Mouse (Mus musculus) liver, embryonic 12.5 days (tissue): ENCODE results near the gene Pes1. TPM values are rescaled to one million over a fixed set of nuclear protein-coding genes. Genes with fewer than 3 reads are reported as not detected.
"Not testable (repeated sequence)": the region's sequence is repeated elsewhere in the genome, so short reads cannot be mapped to it uniquely, and the experiment has no call there.

ENCODE experiments used
- ATAC-seq: fragments of 200-750 bp; cut with Nextera tagmentation; 2 replicates; pipeline ENCODE4 v1.8.0; 2017; ENCODE audit warnings: moderate number of reproducible peaks, mild to moderate bottlenecking, moderate library complexity
- H3K27ac ChIP-seq: fragments of 300-500 bp; sonication (generic); 2 replicates; pipeline ENCODE4 v1.5.1; 2016; ENCODE audit warnings: mild to moderate bottlenecking
- H3K27me3 ChIP-seq: fragments of 300-500 bp; sonication (generic); replicated peaks from 2 replicates; pipeline ENCODE4 v1.6.1; 2016; ENCODE audit warnings: mild to moderate bottlenecking, moderate library complexity
- H3K36me3 ChIP-seq: fragments of 300-500 bp; sonication (generic); 2 replicates; pipeline ENCODE4 v1.6.1; 2016; ENCODE audit warnings: mild to moderate bottlenecking, moderate library complexity
- H3K4me1 ChIP-seq: fragments of 300-500 bp; sonication (generic); 2 replicates; pipeline ENCODE4 v1.6.1; 2016
- H3K4me2 ChIP-seq: fragments of 300-500 bp; sonication (generic); 2 replicates; pipeline ENCODE4 v1.6.1; 2016; ENCODE audit warnings: mild to moderate bottlenecking, moderate library complexity
- H3K4me3 ChIP-seq: fragments of 300-500 bp; sonication (generic); 2 replicates; pipeline ENCODE4 v1.5.1; 2016; ENCODE audit warnings: mild to moderate bottlenecking, moderate library complexity
- H3K9ac ChIP-seq: fragments of 300-500 bp; sonication (generic); 2 replicates; pipeline ENCODE4 v1.6.1; 2016; ENCODE audit warnings: mild to moderate bottlenecking, moderate library complexity
- H3K9me3 ChIP-seq: fragments of 300-500 bp; sonication (generic); replicated peaks from 2 replicates; pipeline ENCODE4 v1.6.1; 2016; ENCODE audit warnings: mild to moderate bottlenecking, moderate library complexity
- WGBS: fragments of 180-500 bp; shearing (Covaris S2); methylation state at CpG from one replicate; pipeline ENCODE4 v1.1.7; 2016; ENCODE audit not compliant: insufficient replicate concordance; 5-methylcytosine and 5-hydroxymethylcytosine counted together
- polyA plus RNA-seq: library from polyadenylated mRNA; unstranded; fragments of >200 nt; fragmentation: Nextera tagmentation; extraction: Ambion mirVana; gene quantifications from 2 replicates; pipeline ENCODE4 v1.2.1, GENCODE M21; 2016

Gene Pes1
- polyA plus RNA-seq, 1 experiment from 2014 or later, result 74.0 TPM

DNA sequence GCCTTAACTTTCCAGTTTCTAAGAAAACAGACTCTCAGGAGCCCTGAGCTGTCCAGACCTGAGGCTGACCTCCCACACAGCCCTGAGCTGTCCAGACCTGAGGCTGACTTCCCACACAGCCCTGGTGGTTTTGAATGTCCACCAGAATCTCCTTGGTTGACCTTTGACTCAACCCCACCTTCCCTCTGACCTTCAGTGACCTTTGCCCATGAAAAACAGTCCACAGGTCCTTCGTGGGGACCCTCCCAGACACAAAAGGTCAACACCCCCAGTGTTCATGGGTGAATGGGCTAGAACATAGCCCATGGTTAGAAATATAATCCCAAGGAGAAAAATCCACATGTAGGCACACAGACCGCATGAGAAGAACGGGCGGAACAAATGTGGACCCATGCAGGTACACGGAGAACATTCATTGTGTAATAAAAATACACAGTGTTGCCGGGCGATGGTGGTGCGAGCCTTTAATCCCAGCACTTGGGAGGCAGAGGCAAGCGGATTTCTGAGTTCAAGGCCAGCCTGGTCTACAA lies 30.0 kb upstream of the Pes1 start:
- Histone ChIP-seq H3K36me3 (no peaks in the 10 kb centered on the region), H3K9me3 (no peaks in the 10 kb centered on the region), H3K4me2 (no peak overlapping the region), H3K27ac (no peak overlapping the region), H3K27me3 (peaks cover 6% of the 10 kb centered on the region), H3K4me1 (peaks cover 28% of the 10 kb centered on the region), H3K4me3 (no peak overlapping the region), H3K9ac (no peak overlapping the region)
- ATAC-seq, result no peak
- 80% methylated on average over 9 of the region's 9 CpGs for WGBS

DNA sequence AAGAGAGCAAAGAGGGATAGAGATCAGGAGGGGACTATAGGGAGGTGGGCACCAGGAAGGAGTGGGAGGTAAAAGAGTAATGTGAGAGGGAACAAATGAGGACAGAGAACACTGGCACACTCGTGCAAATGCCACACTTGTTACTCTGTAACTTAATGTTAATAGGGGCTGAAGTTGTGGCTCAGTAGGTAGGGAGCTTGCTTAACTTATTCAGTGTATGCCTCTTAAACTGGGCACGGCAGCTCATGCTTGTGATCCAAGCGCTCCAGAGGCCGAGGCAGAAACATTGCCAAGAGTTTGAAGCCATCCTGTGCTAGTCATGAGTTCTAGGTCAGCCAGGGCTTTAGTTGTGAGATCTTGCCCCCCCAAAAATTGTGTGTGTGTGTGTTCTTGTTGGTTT lies 28.6 kb upstream of the Pes1 start:
- Histone ChIP-seq H3K9ac (no peak overlapping the region), H3K36me3 (no peaks in the 10 kb centered on the region), H3K4me1 (peaks cover 25% of the 10 kb centered on the region), H3K27ac (no peak overlapping the region), H3K27me3 (peaks cover 6% of the 10 kb centered on the region; the same call in 1 of the 2 replicates), H3K4me2 (no peak overlapping the region), H3K4me3 (no peak overlapping the region), H3K9me3 (no peaks in the 10 kb centered on the region)
- ATAC-seq, result no peak
- WGBS, result 57% methylated on average over 4 of the region's 4 CpGs

DNA sequence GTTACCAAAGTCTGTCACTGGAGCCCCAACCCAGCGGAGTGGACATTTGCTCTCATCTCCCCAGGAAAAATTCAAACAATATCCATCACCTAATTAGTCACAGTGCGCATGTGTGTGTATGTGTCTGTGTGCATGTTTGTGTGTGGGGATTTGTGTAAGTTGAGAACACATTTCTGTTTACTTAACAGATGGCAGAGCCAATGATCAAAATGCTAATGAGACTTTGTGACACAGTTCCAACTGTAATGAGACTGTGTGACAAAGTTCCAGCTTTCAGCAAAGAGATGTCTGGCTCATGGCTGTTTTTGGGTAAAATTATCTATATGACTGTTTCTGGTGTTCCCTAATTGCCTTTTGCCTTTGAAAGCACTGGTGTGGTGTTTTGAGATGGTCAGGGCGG lies 27.5 kb upstream of the Pes1 start:
- peaks cover 15% of the 10 kb centered on the region for H3K4me1 ChIP-seq
- no peak overlapping the region for H3K4me3 ChIP-seq
- H3K9ac ChIP-seq, result no peak overlapping the region
- H3K9me3 ChIP-seq, result no peaks in the 10 kb centered on the region
- WGBS, result 80% methylated on average over 3 of the region's 3 CpGs
- H3K27me3 ChIP-seq, result peaks cover 6% of the 10 kb centered on the region; the same call in 1 of the 2 replicates
- no peaks in the 10 kb centered on the region for H3K36me3 ChIP-seq
- H3K4me2 ChIP-seq, result no peak overlapping the region
- no peak for ATAC-seq
- H3K27ac ChIP-seq, result no peak overlapping the region

DNA sequence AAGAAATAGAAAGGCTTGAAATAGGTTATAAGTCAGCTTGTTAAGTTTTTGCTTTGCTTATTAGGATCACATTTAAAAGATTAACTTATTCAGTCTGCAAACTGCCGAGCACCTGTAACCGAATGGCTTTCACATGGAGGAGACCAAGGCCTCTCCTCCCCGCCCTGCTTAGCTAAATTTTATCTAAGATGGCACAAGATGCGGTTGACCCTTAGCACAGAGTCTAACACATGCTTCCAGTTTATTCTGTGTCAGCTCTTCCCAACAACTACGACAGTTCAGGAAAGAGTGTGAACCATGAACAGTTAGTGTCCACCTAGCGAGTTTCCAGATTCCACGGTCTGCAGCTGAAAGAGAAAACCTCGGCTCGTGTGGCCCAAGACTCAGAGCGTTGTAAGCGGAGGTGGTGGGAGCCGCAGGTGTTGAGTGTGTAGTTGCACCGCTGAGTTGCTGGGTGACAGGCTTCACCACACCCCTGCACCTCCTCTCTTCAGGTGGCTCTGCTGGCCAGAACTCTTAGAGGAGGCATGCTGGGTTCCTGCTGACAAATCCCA lies 26.4 kb upstream of the Pes1 start:
- H3K27ac ChIP-seq, result no peak overlapping the region
- peaks cover 6% of the 10 kb centered on the region; the same call in 1 of the 2 replicates for H3K27me3 ChIP-seq
- no peaks in the 10 kb centered on the region for H3K9me3 ChIP-seq
- no peak overlapping the region for H3K9ac ChIP-seq
- H3K4me2 ChIP-seq, result no peak overlapping the region
- H3K4me3 ChIP-seq, result no peak overlapping the region
- no peaks in the 10 kb centered on the region for H3K36me3 ChIP-seq
- ATAC-seq, result no peak
- peaks cover 5% of the 10 kb centered on the region; the same call in 1 of the 2 replicates for H3K4me1 ChIP-seq
- 69% methylated on average over 13 of the region's 13 CpGs for WGBS

DNA sequence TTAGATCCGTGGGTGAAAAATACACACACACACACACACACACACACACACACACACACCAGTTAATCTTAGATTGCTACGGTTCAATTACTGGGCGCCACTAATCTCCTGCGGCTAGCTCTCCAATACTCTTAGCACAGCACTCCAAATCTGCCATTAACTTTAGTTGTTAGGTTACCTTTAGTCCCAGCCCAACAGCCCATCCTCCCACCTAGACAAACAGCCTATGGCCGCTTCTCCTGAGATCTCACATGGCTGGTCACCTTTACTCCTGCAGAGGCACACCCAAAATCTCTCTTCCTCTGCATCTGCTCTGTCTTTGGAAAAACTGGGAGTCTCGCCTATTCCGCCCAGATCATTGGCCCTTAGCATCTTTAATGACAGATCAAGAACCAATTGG lies 22.4 kb upstream of the Pes1 start:
- no peak overlapping the region for H3K27ac ChIP-seq
- WGBS, result 72% methylated on average over 7 of the region's 7 CpGs
- H3K4me3 ChIP-seq, result no peak overlapping the region
- no peaks in the 10 kb centered on the region for H3K4me1 ChIP-seq
- no peaks in the 10 kb centered on the region for H3K9me3 ChIP-seq
- no peaks in the 10 kb centered on the region for H3K36me3 ChIP-seq
- no peak overlapping the region for H3K9ac ChIP-seq
- H3K27me3 ChIP-seq, result peaks cover 26% of the 10 kb centered on the region
- ATAC-seq, result no peak
- no peak overlapping the region for H3K4me2 ChIP-seq

DNA sequence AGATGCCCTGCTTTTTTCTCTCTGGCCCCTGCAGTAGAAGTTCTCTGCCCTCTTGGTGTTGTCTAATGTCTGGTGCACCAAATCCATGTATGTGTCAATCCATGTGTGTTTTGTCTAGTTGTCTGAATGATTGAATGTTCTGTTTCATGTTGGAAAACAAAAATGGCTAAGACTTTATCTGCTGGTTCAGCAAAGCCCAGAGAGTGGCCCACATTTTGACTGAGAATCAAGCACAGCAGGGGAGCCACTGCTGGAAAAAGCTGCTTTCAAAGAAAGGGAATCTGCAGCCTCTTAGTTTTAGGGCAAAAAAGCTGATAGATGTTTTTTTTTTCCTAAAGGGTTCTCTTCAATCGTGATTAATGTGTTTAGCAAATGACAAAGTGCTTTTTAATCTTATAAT lies 17.4 kb upstream of the Pes1 start:
- Histone ChIP-seq H3K27me3 (peaks cover 21% of the 10 kb centered on the region), H3K9ac (no peak overlapping the region), H3K4me3 (no peak overlapping the region), H3K36me3 (no peaks in the 10 kb centered on the region), H3K27ac (no peak overlapping the region), H3K4me1 (no peaks in the 10 kb centered on the region), H3K4me2 (no peak overlapping the region), H3K9me3 (no peaks in the 10 kb centered on the region)
- ATAC-seq, result no peak
- WGBS, result 16% methylated on average over 1 of the region's 1 CpGs

DNA sequence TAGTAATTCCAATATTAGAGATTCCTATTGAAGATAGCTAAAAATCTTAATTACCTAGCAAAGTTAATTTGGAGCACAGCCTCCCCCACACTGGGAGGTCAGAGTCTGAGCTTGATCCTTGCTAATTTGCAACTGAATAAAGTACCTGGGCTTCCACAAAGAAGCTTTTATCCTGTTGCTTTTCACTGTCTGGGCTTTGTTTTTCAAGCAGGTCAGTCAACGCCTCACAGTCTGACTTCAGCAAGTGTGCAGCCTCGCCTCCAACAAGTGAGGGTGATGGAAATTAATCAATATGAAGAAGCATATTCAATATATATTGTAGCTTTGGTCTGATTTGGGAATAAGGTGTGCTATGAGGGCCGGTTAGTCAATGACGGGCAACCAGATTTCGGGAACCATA lies 8.9 kb upstream of the Pes1 start:
- H3K27me3 ChIP-seq, H3K27ac ChIP-seq, H3K9me3 ChIP-seq, H3K4me2 ChIP-seq, H3K4me1 ChIP-seq, H3K9ac ChIP-seq, ATAC-seq, H3K36me3 ChIP-seq, H3K4me3 ChIP-seq: not testable (repeated sequence)
- WGBS, result 69% methylated on average over 5 of the region's 5 CpGs

DNA sequence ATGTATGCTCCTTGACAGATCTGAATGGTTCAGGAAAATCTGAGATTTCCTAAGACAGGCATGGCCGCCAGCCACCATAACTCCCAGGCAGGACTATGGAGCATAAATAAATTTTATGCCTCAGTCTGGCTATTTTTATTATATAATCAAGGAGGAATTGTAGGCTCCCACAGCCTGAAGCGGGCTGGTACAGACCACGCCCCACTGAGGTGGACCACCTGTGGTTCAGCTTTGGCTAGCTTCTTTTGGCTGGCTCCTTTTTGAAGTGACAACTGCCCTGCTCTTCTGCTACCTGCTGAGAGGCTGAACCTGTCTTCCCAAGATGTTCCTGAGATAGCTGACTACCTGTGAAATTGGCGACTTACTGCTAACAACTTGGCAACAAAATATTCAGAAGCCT lies 8.4 kb upstream of the Pes1 start:
- not testable (repeated sequence) for H3K4me2 ChIP-seq, H3K9ac ChIP-seq, H3K27me3 ChIP-seq, H3K27ac ChIP-seq, ATAC-seq, H3K4me1 ChIP-seq, H3K4me3 ChIP-seq, H3K36me3 ChIP-seq, H3K9me3 ChIP-seq
- 59% methylated on average over 4 of the region's 4 CpGs for WGBS

DNA sequence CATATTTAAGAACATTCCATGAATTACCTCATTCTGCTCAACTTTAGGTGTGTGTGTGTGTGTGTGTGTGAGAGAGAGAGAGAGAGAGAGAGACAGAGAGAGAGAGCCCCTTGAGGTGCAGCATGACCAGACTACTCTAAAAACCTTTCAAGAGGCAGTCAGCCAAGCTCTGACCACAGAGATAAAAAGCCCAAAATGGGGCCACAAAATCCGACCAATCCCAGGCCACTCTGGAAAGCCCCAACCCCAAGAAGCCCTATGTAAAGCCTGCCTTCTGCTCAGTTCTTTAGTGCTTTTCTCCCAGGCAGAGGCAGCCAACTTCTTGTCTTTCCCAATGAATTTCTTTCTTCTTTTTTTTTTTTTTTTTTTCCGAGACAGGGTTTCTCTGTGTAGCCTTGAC lies 2.9 kb upstream of the Pes1 start:
- Histone ChIP-seq H3K9me3 (no peaks in the 10 kb centered on the region), H3K4me2 (no peak overlapping the region), H3K27me3 (peaks cover 7% of the 10 kb centered on the region; the same call in 1 of the 2 replicates), H3K4me1 (peaks cover 24% of the 10 kb centered on the region), H3K9ac (no peak overlapping the region), H3K36me3 (no peaks in the 10 kb centered on the region), H3K27ac (no peak overlapping the region), H3K4me3 (no peak overlapping the region)
- WGBS, result 37% methylated on average over 2 of the region's 2 CpGs
- ATAC-seq, result no peak

DNA sequence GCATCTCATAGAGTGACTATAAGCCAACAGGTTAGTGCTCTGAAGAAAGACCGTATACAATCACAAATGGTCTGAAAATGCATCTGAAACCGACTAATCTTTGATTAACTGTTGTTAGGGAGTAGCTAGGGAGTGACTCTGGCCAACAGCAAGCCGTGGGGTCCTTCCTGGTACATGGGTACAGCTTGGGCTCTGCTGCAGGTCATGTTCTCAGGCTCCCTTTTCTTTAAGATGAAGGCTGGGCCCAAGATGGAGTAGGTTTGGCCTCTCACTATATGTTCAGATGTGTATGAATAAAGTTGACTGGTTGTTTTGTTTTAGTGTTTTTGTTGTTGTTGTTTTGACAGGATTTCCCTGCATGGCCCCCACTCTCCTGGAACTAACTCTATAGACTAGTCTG lies 2.0 kb upstream of the Pes1 start:
- WGBS, result 58% methylated on average over 3 of the region's 3 CpGs
- Histone ChIP-seq H3K27ac (no peak overlapping the region), H3K4me1 (peaks cover 31% of the 10 kb centered on the region), H3K27me3 (peaks cover 4% of the 10 kb centered on the region; the same call in 1 of the 2 replicates), H3K36me3 (peaks cover 7% of the 10 kb centered on the region), H3K9me3 (no peaks in the 10 kb centered on the region), H3K4me2 (no peak overlapping the region), H3K4me3 (no peak overlapping the region), H3K9ac (no peak overlapping the region)
- no peak for ATAC-seq

DNA sequence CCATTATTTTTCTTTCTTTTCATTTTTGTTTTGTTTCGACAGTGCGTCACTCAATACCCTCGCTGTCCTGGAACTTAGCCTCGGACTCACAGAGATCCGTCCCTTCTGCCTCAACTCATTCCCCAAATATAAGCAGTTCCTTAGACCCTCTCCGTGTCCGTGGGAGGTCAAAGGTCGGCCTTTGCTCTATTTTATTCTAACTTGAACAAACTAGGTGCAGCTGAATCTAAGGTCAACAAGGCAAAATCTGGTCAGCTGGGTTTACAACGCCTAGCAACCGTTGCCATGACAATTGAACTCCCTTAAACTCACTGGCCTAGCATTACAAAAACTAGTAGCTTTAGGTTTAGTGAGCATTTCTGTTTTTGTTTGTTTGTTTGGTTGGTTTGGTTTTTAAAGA lies 620 bp upstream of the Pes1 start:
- H3K27me3 ChIP-seq, result peaks cover 4% of the 10 kb centered on the region; the same call in 1 of the 2 replicates
- no peaks in the 10 kb centered on the region for H3K9me3 ChIP-seq
- H3K4me2 ChIP-seq, result peak overlapping the region; percentile 84
- H3K4me3 ChIP-seq, result peak overlapping the region; percentile 84
- peak overlapping the region; percentile 84 for H3K9ac ChIP-seq
- H3K4me1 ChIP-seq, result peaks cover 31% of the 10 kb centered on the region
- H3K36me3 ChIP-seq, result peaks cover 19% of the 10 kb centered on the region
- WGBS, result 77% methylated on average over 10 of the region's 10 CpGs
- ATAC-seq, result no peak
- peak overlapping the region; percentile 76 for H3K27ac ChIP-seq

DNA sequence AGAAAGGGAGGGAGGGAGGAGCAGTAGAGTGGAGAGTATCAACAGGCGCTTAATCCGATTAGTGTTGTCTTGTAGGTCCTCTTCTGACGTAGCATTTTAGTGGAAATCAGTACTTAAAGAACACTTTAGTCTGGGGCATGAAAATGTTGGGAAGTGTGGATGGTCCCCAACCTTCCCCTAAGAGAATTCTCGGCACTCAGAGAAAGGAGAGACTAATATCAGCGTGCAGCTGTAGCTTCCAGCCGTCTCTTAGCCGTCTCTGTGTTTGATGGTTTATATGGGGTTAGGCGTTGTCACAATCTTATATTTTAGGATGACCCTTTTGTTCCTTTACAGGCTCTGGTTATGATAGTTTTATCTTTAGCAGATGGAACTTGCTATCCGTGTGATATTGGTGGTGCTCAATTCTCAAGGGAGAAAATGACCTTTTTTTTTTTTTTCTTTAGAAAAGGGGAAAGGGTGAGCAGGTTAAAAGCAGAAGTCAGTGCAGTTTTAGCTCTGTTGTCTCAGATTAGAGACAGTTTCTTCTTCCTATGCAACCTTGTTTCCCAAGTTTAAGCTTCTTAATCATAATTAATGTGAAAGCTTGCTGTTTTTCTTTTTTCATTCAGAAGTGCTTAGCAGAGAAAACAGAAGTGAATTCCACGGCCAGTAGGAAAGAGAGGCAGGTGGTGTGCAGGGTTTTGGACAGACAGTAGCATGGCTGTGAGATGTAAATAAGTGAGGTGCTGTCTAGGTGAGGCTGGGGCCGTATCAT lies 819 bp downstream of the Pes1 start:
- Histone ChIP-seq H3K4me3 (peak overlapping the region; percentile 84), H3K27me3 (peaks cover 4% of the 10 kb centered on the region; the same call in 1 of the 2 replicates), H3K9me3 (no peaks in the 10 kb centered on the region), H3K27ac (peak overlapping the region; percentile 76), H3K36me3 (peaks cover 33% of the 10 kb centered on the region), H3K4me2 (peak overlapping the region; percentile 84), H3K4me1 (peaks cover 31% of the 10 kb centered on the region), H3K9ac (peak overlapping the region; percentile 84)
- peak; percentile 68 for ATAC-seq
- 8% methylated on average over 11 of the region's 11 CpGs for WGBS
